Mouse (Mus musculus): ENCODE measurements around the gene Frmd4b. TPM values are rescaled to one million over a fixed set of nuclear protein-coding genes. Genes with fewer than 3 reads are reported as not detected.

The Frmd4b gene
- polyA plus RNA-seq, 1 experiment from 2014 or later, result 14.0 TPM

- Histone ChIP-seq H3K27ac (no peak overlapping the region), H3K9ac (ENCODE audit: low read depth, low read length) (no peak overlapping the region), H3K9me3 (replicated peaks; ENCODE audit: low read length) (no peaks in the 10 kb centered on the region), H3K4me1 (replicated peaks; ENCODE audit: insufficient read depth, low read length) (no peaks in the 10 kb centered on the region), H3K36me3 (ENCODE audit: insufficient read depth, low read length) (peaks cover 37% of the 10 kb centered on the region), H3K4me2 (ENCODE audit: low read length) (no peak overlapping the region), H3K27me3 (ENCODE audit: insufficient read depth, low read length) (no peaks in the 10 kb centered on the region), H3K4me3 (replicated peaks; ENCODE audit: low read depth, low read length) (no peak overlapping the region)
- ATAC-seq (replicated peaks; ENCODE audit: low FRiP score, low read depth) (no peak), DNase-seq (ENCODE audit: low spot score) (no peak)
- no peak for TF ChIP-seq CTCF (IDR thresholded peaks at IDR 0.05; ENCODE audit: low read depth)
- 91% methylated on average over 3 of the region's 3 CpGs for WGBS
These were observed 325.2 kb downstream of the Frmd4b start for GRCm38 (mm10) chr6:97292096-97292495.

- no peak overlapping the region for H3K4me2 ChIP-seq (ENCODE audit: low read length)
- no peak for TF ChIP-seq CTCF (IDR thresholded peaks at IDR 0.05; ENCODE audit: low read depth)
- H3K36me3 ChIP-seq (ENCODE audit: insufficient read depth, low read length), result peaks cover 33% of the 10 kb centered on the region
- H3K9me3 ChIP-seq (replicated peaks; ENCODE audit: low read length), result no peaks in the 10 kb centered on the region
- no peak overlapping the region for H3K9ac ChIP-seq (ENCODE audit: low read depth, low read length)
- H3K4me1 ChIP-seq (replicated peaks; ENCODE audit: insufficient read depth, low read length), result no peaks in the 10 kb centered on the region
- H3K27ac ChIP-seq, result no peak overlapping the region; the same call in 1 of the 2 replicates
- DNase-seq (ENCODE audit: low spot score) (peak; percentile 34), ATAC-seq (replicated peaks; ENCODE audit: low FRiP score, low read depth) (no peak)
- 61% methylated on average over 21 of the region's 21 CpGs for WGBS
- H3K27me3 ChIP-seq (ENCODE audit: insufficient read depth, low read length), result no peaks in the 10 kb centered on the region
- H3K4me3 ChIP-seq (replicated peaks; ENCODE audit: low read depth, low read length), result no peak overlapping the region
These were observed 326.0 kb downstream of the Frmd4b start for GRCm38 (mm10) chr6:97291159-97291908.

DNA sequence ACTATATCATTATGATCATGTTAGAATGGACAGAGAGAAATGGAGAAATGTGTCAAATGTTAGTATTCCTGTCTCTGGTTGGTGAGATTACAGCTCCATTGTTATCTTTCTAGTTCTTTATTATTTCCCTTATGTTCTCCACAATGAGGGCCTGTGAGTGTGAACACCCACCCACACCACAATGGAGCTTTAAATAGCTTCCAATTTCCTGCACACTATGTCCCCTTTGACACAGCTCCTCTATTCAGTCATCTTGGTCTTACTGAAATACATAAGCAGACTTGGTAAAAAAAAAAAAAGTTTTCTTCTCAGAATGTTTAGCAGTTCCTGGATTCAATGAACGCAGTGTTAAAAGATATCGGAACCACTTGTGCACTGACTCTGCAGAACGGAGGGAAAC lies 326.7 kb downstream of the Frmd4b start:
- no peak overlapping the region for H3K4me2 ChIP-seq (ENCODE audit: low read length)
- TF ChIP-seq CTCF (IDR thresholded peaks at IDR 0.05; ENCODE audit: low read depth), result no peak
- no peak for ATAC-seq (replicated peaks; ENCODE audit: low FRiP score, low read depth)

GRCm38 (mm10) chr6:97289838-97290237 lies 327.5 kb downstream of the Frmd4b start:
- no peak overlapping the region for H3K4me3 ChIP-seq (replicated peaks; ENCODE audit: low read depth, low read length)
- no peak overlapping the region for H3K4me2 ChIP-seq (ENCODE audit: low read length)
- ATAC-seq (replicated peaks; ENCODE audit: low FRiP score, low read depth), result no peak
- H3K27ac ChIP-seq, result no peak overlapping the region
- no peaks in the 10 kb centered on the region for H3K9me3 ChIP-seq (replicated peaks; ENCODE audit: low read length)
- WGBS, result 92% methylated on average over 4 of the region's 4 CpGs
- no peak overlapping the region for H3K9ac ChIP-seq (ENCODE audit: low read depth, low read length)
- H3K4me1 ChIP-seq (replicated peaks; ENCODE audit: insufficient read depth, low read length), result no peaks in the 10 kb centered on the region
- H3K27me3 ChIP-seq (ENCODE audit: insufficient read depth, low read length), result no peaks in the 10 kb centered on the region
- peaks cover 21% of the 10 kb centered on the region for H3K36me3 ChIP-seq (ENCODE audit: insufficient read depth, low read length)
- TF ChIP-seq CTCF (IDR thresholded peaks at IDR 0.05; ENCODE audit: low read depth), result no peak
- DNase-seq (ENCODE audit: low spot score), result no peak

More for the DNA sequence above, 326.7 kb downstream of the Frmd4b start:
- Histone ChIP-seq H3K4me3 (replicated peaks; ENCODE audit: low read depth, low read length) (no peak overlapping the region), H3K4me1 (replicated peaks; ENCODE audit: insufficient read depth, low read length) (no peaks in the 10 kb centered on the region), H3K27me3 (ENCODE audit: insufficient read depth, low read length) (no peaks in the 10 kb centered on the region), H3K9ac (ENCODE audit: low read depth, low read length) (no peak overlapping the region), H3K27ac (no peak overlapping the region), H3K36me3 (ENCODE audit: insufficient read depth, low read length) (peaks cover 29% of the 10 kb centered on the region), H3K9me3 (replicated peaks; ENCODE audit: low read length) (no peaks in the 10 kb centered on the region)
- DNase-seq (ENCODE audit: low spot score), result peak; percentile 41
- WGBS, result 66% methylated on average over 3 of the region's 3 CpGs

GRCm38 (mm10) chr6:97289316-97289820 lies 328.0 kb downstream of the Frmd4b start:
- 55% methylated on average over 10 of the region's 10 CpGs for WGBS
- no peak for ATAC-seq (replicated peaks; ENCODE audit: low FRiP score, low read depth)
- Histone ChIP-seq H3K4me3 (replicated peaks; ENCODE audit: low read depth, low read length) (no peak overlapping the region), H3K27ac (no peak overlapping the region), H3K27me3 (ENCODE audit: insufficient read depth, low read length) (no peaks in the 10 kb centered on the region), H3K9ac (ENCODE audit: low read depth, low read length) (no peak overlapping the region), H3K9me3 (replicated peaks; ENCODE audit: low read length) (no peaks in the 10 kb centered on the region), H3K36me3 (ENCODE audit: insufficient read depth, low read length) (peaks cover 21% of the 10 kb centered on the region), H3K4me1 (replicated peaks; ENCODE audit: insufficient read depth, low read length) (no peaks in the 10 kb centered on the region), H3K4me2 (ENCODE audit: low read length) (no peak overlapping the region)
- no peak for DNase-seq (ENCODE audit: low spot score)
- TF ChIP-seq CTCF (IDR thresholded peaks at IDR 0.05; ENCODE audit: low read depth), result no peak

DNA sequence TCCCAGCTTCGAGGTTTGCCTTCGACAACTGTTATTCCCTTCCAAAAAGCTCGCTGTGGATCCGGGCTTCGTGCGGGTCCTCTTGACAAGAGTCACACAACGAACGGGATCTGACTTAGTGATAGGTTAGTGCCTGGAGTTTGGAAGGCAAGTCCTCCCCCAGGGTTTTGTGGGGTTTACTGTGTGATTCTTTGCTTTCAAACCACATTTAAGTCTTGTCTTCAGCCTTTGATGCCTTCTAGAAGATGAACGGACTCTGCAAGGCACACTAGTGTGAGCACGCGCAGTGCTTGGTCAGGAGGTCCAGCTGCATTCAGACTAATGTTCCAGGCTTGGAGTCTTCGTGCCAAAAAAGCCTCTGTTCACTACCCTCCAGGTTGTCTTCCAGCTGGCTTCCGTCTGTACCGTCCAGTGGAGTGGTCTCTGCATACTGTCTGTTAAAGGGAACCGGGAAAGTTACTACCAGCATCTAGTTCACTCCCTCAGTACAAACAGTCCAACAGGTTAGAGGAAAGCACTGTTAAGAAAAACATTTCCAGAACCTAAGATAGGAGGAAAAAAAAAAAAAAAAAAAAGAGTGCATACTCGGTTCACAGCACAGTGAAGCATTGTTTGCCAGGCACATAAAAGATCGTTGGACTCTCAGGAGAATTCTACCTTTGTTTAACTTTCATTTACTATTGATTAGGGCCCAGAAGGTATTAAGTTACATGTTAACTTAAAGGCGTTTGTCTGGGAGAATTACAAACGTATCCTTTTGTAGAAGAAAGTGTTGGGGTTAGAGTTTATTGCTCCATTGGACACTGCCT lies 329.1 kb downstream of the Frmd4b start:
- no peak overlapping the region for H3K4me2 ChIP-seq (ENCODE audit: low read length)
- H3K27ac ChIP-seq, result no peak overlapping the region
- no peaks in the 10 kb centered on the region for H3K4me1 ChIP-seq (replicated peaks; ENCODE audit: insufficient read depth, low read length)
- H3K36me3 ChIP-seq (ENCODE audit: insufficient read depth, low read length), result peaks cover 17% of the 10 kb centered on the region
- H3K4me3 ChIP-seq (replicated peaks; ENCODE audit: low read depth, low read length), result no peak overlapping the region
- no peaks in the 10 kb centered on the region for H3K27me3 ChIP-seq (ENCODE audit: insufficient read depth, low read length)
- DNase-seq (ENCODE audit: low spot score), result no peak
- no peaks in the 10 kb centered on the region for H3K9me3 ChIP-seq (replicated peaks; ENCODE audit: low read length)
- no peak for ATAC-seq (replicated peaks; ENCODE audit: low FRiP score, low read depth)
- WGBS, result 62% methylated on average over 19 of the region's 19 CpGs
- no peak for TF ChIP-seq CTCF (IDR thresholded peaks at IDR 0.05; ENCODE audit: low read depth)
- no peak overlapping the region for H3K9ac ChIP-seq (ENCODE audit: low read depth, low read length)
